Mouse (Mus musculus) stomach, postnatal 0 days (tissue): ENCODE data around the gene Crebrf. TPM values are rescaled to one million over a fixed set of nuclear protein-coding genes. Genes with fewer than 3 reads are reported as not detected.

ENCODE experiments used
- ATAC-seq: fragments of 200-750 bp; cut with Nextera tagmentation; 2 replicates; pipeline ENCODE4 v1.8.0; 2017; ENCODE audit not compliant: low FRiP score, low TSS enrichment
- DNase-seq: peaks from one replicate; pipeline ENCODE4 v3.0.0-alpha.2; 2016; ENCODE audit warnings: low spot score
- H3K27ac ChIP-seq: fragments of 300-500 bp; sonication (generic); replicated peaks from 2 replicates; pipeline ENCODE4 v1.5.1; 2014; ENCODE audit warnings: mild to moderate bottlenecking, control low read depth
- H3K27me3 ChIP-seq: fragments of 300-500 bp; sonication (generic); 2 replicates; pipeline ENCODE4 v1.6.1; 2014; ENCODE audit warnings: low read length; ENCODE audit not compliant: control insufficient read depth, insufficient read depth
- H3K36me3 ChIP-seq: fragments of 300-500 bp; sonication (generic); 2 replicates; pipeline ENCODE4 v1.6.1; 2014; ENCODE audit warnings: low read length, mixed read lengths; ENCODE audit not compliant: control insufficient read depth, insufficient read depth
- H3K4me1 ChIP-seq: fragments of 300-500 bp; sonication (generic); replicated peaks from 2 replicates; pipeline ENCODE4 v1.6.1; 2014; ENCODE audit warnings: antibody characterized with exemption; ENCODE audit not compliant: control insufficient read depth, insufficient read depth
- H3K4me2 ChIP-seq: fragments of 300-500 bp; sonication (generic); replicated peaks from 2 replicates; pipeline ENCODE4 v1.6.1; 2014; ENCODE audit warnings: low read depth, mild to moderate bottlenecking, control low read depth, moderate library complexity
- H3K4me3 ChIP-seq: fragments of 300-500 bp; sonication (generic); 2 replicates; pipeline ENCODE4 v1.5.1; 2014; ENCODE audit warnings: low read depth, low read length, control low read depth
- H3K9ac ChIP-seq: fragments of 300-500 bp; sonication (generic); 2 replicates; pipeline ENCODE4 v1.6.1; 2014; ENCODE audit warnings: mild to moderate bottlenecking, low read length, control low read depth, mixed read lengths
- H3K9me3 ChIP-seq: fragments of 300-500 bp; sonication (generic); 2 replicates; pipeline ENCODE4 v1.6.1; 2016; ENCODE audit warnings: low read length; ENCODE audit not compliant: control insufficient read depth
- CTCF ChIP-seq: IDR thresholded peaks from 2 replicates; pipeline ENCODE4 v1.5.1; 2016; ENCODE audit warnings: antibody characterized with exemption, low read depth, mild to moderate bottlenecking, moderate library complexity
- EP300 ChIP-seq: optimal IDR thresholded peaks from 2 replicates; pipeline ENCODE3; 2016; ENCODE audit warnings: antibody characterized with exemption
- WGBS: fragments of 180-500 bp; shearing (Covaris S2); extraction: QIAGEN DNeasy Blood & Tissue Kit; methylation state at CpG from one replicate; pipeline ENCODE4 v1.1.7; 2014; 5-methylcytosine and 5-hydroxymethylcytosine counted together
- polyA plus RNA-seq: library from polyadenylated mRNA; unstranded; fragments of >200 nt; fragmentation: Nextera tagmentation; extraction: Ambion mirVana; gene quantifications from 2 replicates; pipeline ENCODE4 v1.2.1, GENCODE M21; 2015

Gene Crebrf
- polyA plus RNA-seq, 1 experiment from 2014 or later, result 9.3 TPM

- Histone ChIP-seq H3K9me3 (no peaks in the 10 kb centered on the region), H3K4me2 (peak overlapping the region; percentile 84), H3K9ac (peak overlapping the region; percentile 84), H3K36me3 (peaks cover 2% of the 10 kb centered on the region; the same call in 1 of the 2 replicates), H3K4me3 (peak overlapping the region; percentile 82), H3K27ac (peak overlapping the region; percentile 93), H3K27me3 (no peaks in the 10 kb centered on the region), H3K4me1 (no peaks in the 10 kb centered on the region)
- WGBS, result 9% methylated on average over 5 of the region's 5 CpGs
- peak; percentile 68 for ATAC-seq
- DNase-seq, result peak; percentile 56
- TF ChIP-seq EP300 (no peak), CTCF (no peak)
Measured at GRCm38 (mm10) chr17:26781610-26782043, 66.2 kb downstream of the Crebrf start.

DNA sequence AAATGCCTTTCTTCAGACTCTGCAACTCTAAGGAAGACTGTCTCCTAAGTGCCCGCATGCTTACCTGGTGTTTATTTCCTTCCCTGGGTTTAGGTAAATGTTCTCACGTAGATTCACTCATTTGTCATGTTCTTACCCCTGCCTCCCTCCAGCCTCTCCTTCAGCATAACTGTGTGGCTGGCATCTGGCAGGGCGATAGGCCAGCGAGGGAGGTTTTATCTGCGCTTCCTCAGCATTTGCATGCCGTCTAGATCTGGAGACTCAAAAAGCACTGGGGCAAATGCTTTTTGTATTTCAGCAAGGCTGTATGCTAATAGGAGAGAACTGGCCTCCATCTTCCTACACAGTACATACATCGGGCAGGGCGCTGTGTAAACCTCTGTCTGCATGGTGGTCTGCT lies 69.1 kb downstream of the Crebrf start:
- WGBS, result 86% methylated on average over 8 of the region's 8 CpGs
- DNase-seq, result peak; percentile 12
- Histone ChIP-seq H3K4me1 (no peaks in the 10 kb centered on the region), H3K9ac (no peak overlapping the region), H3K27ac (no peak overlapping the region), H3K4me3 (no peak overlapping the region), H3K27me3 (no peaks in the 10 kb centered on the region), H3K36me3 (peaks cover 4% of the 10 kb centered on the region; the same call in 1 of the 2 replicates), H3K9me3 (no peaks in the 10 kb centered on the region), H3K4me2 (no peak overlapping the region)
- no peak for TF ChIP-seq EP300
- no peak for ATAC-seq

- peaks cover 11% of the 10 kb centered on the region for H3K36me3 ChIP-seq
- DNase-seq (peak; percentile 27), ATAC-seq (peak; percentile 19; the same call in 1 of the 2 replicates)
- no peaks in the 10 kb centered on the region for H3K9me3 ChIP-seq
- TF ChIP-seq CTCF, result no peak
- TF ChIP-seq EP300, result no peak
- H3K4me1 ChIP-seq, result no peaks in the 10 kb centered on the region
- H3K9ac ChIP-seq, result no peak overlapping the region
- H3K27me3 ChIP-seq, result no peaks in the 10 kb centered on the region
- no peak overlapping the region for H3K4me3 ChIP-seq
- no peak overlapping the region for H3K27ac ChIP-seq
- H3K4me2 ChIP-seq, result no peak overlapping the region
- whole genome bisulfite sequencing, result 91% methylated on average over 7 of the region's 7 CpGs
Measured at GRCm38 (mm10) chr17:26786586-26786985, 71.1 kb downstream of the Crebrf start.

- H3K4me2 ChIP-seq, result no peak overlapping the region
- WGBS, result 90% methylated on average over 8 of the region's 8 CpGs
- H3K27me3 ChIP-seq, result no peaks in the 10 kb centered on the region
- no peak overlapping the region for H3K4me3 ChIP-seq
- DNase-seq, result no peak
- no peak overlapping the region for H3K27ac ChIP-seq
- no peaks in the 10 kb centered on the region for H3K4me1 ChIP-seq
- H3K9ac ChIP-seq, result no peak overlapping the region
- no peaks in the 10 kb centered on the region for H3K9me3 ChIP-seq
- TF ChIP-seq CTCF (no peak), EP300 (no peak)
- no peak for ATAC-seq
- H3K36me3 ChIP-seq, result peaks cover 19% of the 10 kb centered on the region
Measured at GRCm38 (mm10) chr17:26788986-26789385, 73.5 kb downstream of the Crebrf start.

GRCm38 (mm10) chr17:26789460-26790268 lies 74.2 kb downstream of the Crebrf start:
- Histone ChIP-seq H3K36me3 (peaks cover 19% of the 10 kb centered on the region), H3K4me2 (no peak overlapping the region), H3K27me3 (no peaks in the 10 kb centered on the region), H3K4me3 (no peak overlapping the region), H3K4me1 (no peaks in the 10 kb centered on the region), H3K27ac (no peak overlapping the region), H3K9me3 (no peaks in the 10 kb centered on the region), H3K9ac (no peak overlapping the region)
- WGBS, result 88% methylated on average over 8 of the region's 8 CpGs
- TF ChIP-seq CTCF, result no peak
- no peak for TF ChIP-seq EP300
- ATAC-seq (no peak), DNase-seq (no peak)
